Mouse (Mus musculus) kidney, embryonic 15.5 days (tissue): Measurements from ENCODE around the gene Dst. TPM values are rescaled to one million over a fixed set of nuclear protein-coding genes. Genes with fewer than 3 reads are reported as not detected.
A peak's percentile ranks its signal among the peaks of the same experiment; 100 is the strongest.

ENCODE experiments used
- ATAC-seq: fragments of 200-750 bp; cut with Nextera tagmentation; replicated peaks from 2 replicates; pipeline ENCODE4 v1.8.0; 2017; ENCODE audit warnings: moderate TSS enrichment; ENCODE audit not compliant: low FRiP score
- H3K27ac ChIP-seq: fragments of 300-500 bp; sonication (generic); 2 replicates; pipeline ENCODE4 v1.5.1; 2015; ENCODE audit warnings: mild to moderate bottlenecking, inconsistent platforms
- H3K27me3 ChIP-seq: fragments of 300-500 bp; sonication (generic); 2 replicates; pipeline ENCODE4 v1.6.1; 2015; ENCODE audit warnings: inconsistent platforms
- H3K36me3 ChIP-seq: fragments of 300-500 bp; sonication (generic); 2 replicates; pipeline ENCODE4 v1.6.1; 2015; ENCODE audit warnings: inconsistent platforms
- H3K4me1 ChIP-seq: fragments of 300-500 bp; sonication (generic); 2 replicates; pipeline ENCODE4 v1.6.1; 2015; ENCODE audit warnings: inconsistent platforms
- H3K4me2 ChIP-seq: fragments of 300-500 bp; sonication (generic); 2 replicates; pipeline ENCODE4 v1.6.1; 2015; ENCODE audit warnings: moderate library complexity, mild to moderate bottlenecking, inconsistent platforms
- H3K4me3 ChIP-seq: fragments of 300-500 bp; sonication (generic); replicated peaks from 2 replicates; pipeline ENCODE4 v1.5.1; 2015; ENCODE audit warnings: mild to moderate bottlenecking, inconsistent platforms
- H3K9ac ChIP-seq: fragments of 300-500 bp; sonication (generic); 2 replicates; pipeline ENCODE4 v1.6.1; 2015; ENCODE audit warnings: mild to moderate bottlenecking, inconsistent platforms
- H3K9me3 ChIP-seq: fragments of 300-500 bp; sonication (generic); replicated peaks from 2 replicates; pipeline ENCODE4 v1.6.1; 2016; ENCODE audit warnings: inconsistent platforms
- WGBS: fragments of 180-500 bp; shearing (Covaris S2); methylation state at CpG from one replicate; pipeline ENCODE4 v1.1.7; 2015; ENCODE audit warnings: mixed read lengths; 5-methylcytosine and 5-hydroxymethylcytosine counted together
- polyA plus RNA-seq: library from polyadenylated mRNA; unstranded; fragments of >200 nt; fragmentation: Nextera tagmentation; extraction: Ambion mirVana; gene quantifications from 2 replicates; pipeline ENCODE4 v1.2.1, GENCODE M21; 2015

Gene Dst
- polyA plus RNA-seq, 1 experiment from 2014 or later = 27.9 TPM

GRCm38 (mm10) chr1:34192174-34192573 lies 284.1 kb downstream of the Dst start:
- Histone ChIP-seq H3K4me3 (no peak overlapping the region), H3K9ac (no peak overlapping the region), H3K36me3 (peaks cover 77% of the 10 kb centered on the region), H3K4me2 (no peak overlapping the region), H3K27me3 (no peaks in the 10 kb centered on the region), H3K9me3 (no peaks in the 10 kb centered on the region), H3K27ac (no peak overlapping the region), H3K4me1 (no peaks in the 10 kb centered on the region)
- ATAC-seq = no peak
- 82% methylated on average over 17 of the region's 17 CpGs for WGBS

- WGBS = 89% methylated on average over 18 of the region's 18 CpGs
- Histone ChIP-seq H3K36me3 (peaks cover 81% of the 10 kb centered on the region), H3K27me3 (no peaks in the 10 kb centered on the region), H3K4me2 (no peak overlapping the region), H3K9me3 (no peaks in the 10 kb centered on the region), H3K4me1 (no peaks in the 10 kb centered on the region), H3K4me3 (no peak overlapping the region), H3K9ac (no peak overlapping the region), H3K27ac (no peak overlapping the region)
- ATAC-seq = no peak
These were observed 292.8 kb downstream of the Dst start for GRCm38 (mm10) chr1:34200791-34201190.

GRCm38 (mm10) chr1:34201483-34201882 lies 293.5 kb downstream of the Dst start:
- no peaks in the 10 kb centered on the region for H3K27me3 ChIP-seq
- WGBS = 47% methylated on average over 4 of the region's 4 CpGs
- H3K4me2 ChIP-seq = no peak overlapping the region
- no peak for ATAC-seq
- no peaks in the 10 kb centered on the region for H3K9me3 ChIP-seq
- no peak overlapping the region for H3K27ac ChIP-seq
- H3K4me1 ChIP-seq = no peaks in the 10 kb centered on the region
- H3K36me3 ChIP-seq = peaks cover 78% of the 10 kb centered on the region
- H3K4me3 ChIP-seq = no peak overlapping the region
- no peak overlapping the region for H3K9ac ChIP-seq

GRCm38 (mm10) chr1:34211704-34212103 lies 303.7 kb downstream of the Dst start:
- Histone ChIP-seq H3K4me2 (no peak overlapping the region), H3K9me3 (no peaks in the 10 kb centered on the region), H3K36me3 (peaks cover 76% of the 10 kb centered on the region), H3K9ac (no peak overlapping the region), H3K27me3 (no peaks in the 10 kb centered on the region), H3K27ac (no peak overlapping the region), H3K4me1 (no peaks in the 10 kb centered on the region), H3K4me3 (no peak overlapping the region)
- WGBS = 85% methylated on average over 3 of the region's 3 CpGs
- ATAC-seq = no peak

GRCm38 (mm10) chr1:34216456-34216855 lies 308.4 kb downstream of the Dst start:
- no peak overlapping the region for H3K9ac ChIP-seq
- no peak overlapping the region for H3K4me2 ChIP-seq
- 78% methylated on average over 2 of the region's 2 CpGs for WGBS
- H3K36me3 ChIP-seq = peaks cover 77% of the 10 kb centered on the region
- no peaks in the 10 kb centered on the region for H3K4me1 ChIP-seq
- H3K4me3 ChIP-seq = no peak overlapping the region
- no peaks in the 10 kb centered on the region for H3K9me3 ChIP-seq
- no peak for ATAC-seq
- no peak overlapping the region for H3K27ac ChIP-seq
- no peaks in the 10 kb centered on the region for H3K27me3 ChIP-seq

GRCm38 (mm10) chr1:34218323-34218722 lies 310.3 kb downstream of the Dst start:
- Histone ChIP-seq H3K27ac (no peak overlapping the region), H3K9me3 (no peaks in the 10 kb centered on the region), H3K27me3 (no peaks in the 10 kb centered on the region), H3K4me3 (no peak overlapping the region), H3K4me1 (no peaks in the 10 kb centered on the region), H3K4me2 (no peak overlapping the region), H3K9ac (no peak overlapping the region), H3K36me3 (peaks cover 67% of the 10 kb centered on the region)
- 36% methylated on average over 6 of the region's 6 CpGs for WGBS
- ATAC-seq = peak; percentile 88

- Histone ChIP-seq H3K9ac (no peak overlapping the region), H3K27ac (no peak overlapping the region), H3K27me3 (no peaks in the 10 kb centered on the region), H3K4me3 (no peak overlapping the region), H3K4me1 (no peaks in the 10 kb centered on the region), H3K36me3 (peaks cover 66% of the 10 kb centered on the region), H3K4me2 (no peak overlapping the region), H3K9me3 (no peaks in the 10 kb centered on the region)
- 83% methylated on average over 9 of the region's 9 CpGs for WGBS
- ATAC-seq = no peak
These were observed 310.8 kb downstream of the Dst start for GRCm38 (mm10) chr1:34218801-34219200.

- Histone ChIP-seq H3K4me2 (no peak overlapping the region), H3K4me1 (no peaks in the 10 kb centered on the region), H3K36me3 (peaks cover 67% of the 10 kb centered on the region), H3K9me3 (no peaks in the 10 kb centered on the region), H3K4me3 (no peak overlapping the region), H3K9ac (no peak overlapping the region), H3K27me3 (no peaks in the 10 kb centered on the region), H3K27ac (no peak overlapping the region)
- no peak for ATAC-seq
- WGBS = 90% methylated on average over 11 of the region's 11 CpGs
These were observed 312.1 kb downstream of the Dst start for GRCm38 (mm10) chr1:34220094-34220601.

GRCm38 (mm10) chr1:34223866-34224265 lies 315.8 kb downstream of the Dst start:
- no peak overlapping the region for H3K27ac ChIP-seq
- no peaks in the 10 kb centered on the region for H3K4me1 ChIP-seq
- no peak overlapping the region for H3K4me3 ChIP-seq
- no peaks in the 10 kb centered on the region for H3K9me3 ChIP-seq
- WGBS = 93% methylated on average over 11 of the region's 11 CpGs
- ATAC-seq = no peak
- H3K27me3 ChIP-seq = no peaks in the 10 kb centered on the region
- no peak overlapping the region for H3K9ac ChIP-seq
- H3K4me2 ChIP-seq = no peak overlapping the region
- H3K36me3 ChIP-seq = peaks cover 70% of the 10 kb centered on the region

GRCm38 (mm10) chr1:34227676-34228075 lies 319.7 kb downstream of the Dst start:
- Histone ChIP-seq H3K4me3 (no peak overlapping the region), H3K4me1 (no peaks in the 10 kb centered on the region), H3K9me3 (no peaks in the 10 kb centered on the region), H3K27ac (no peak overlapping the region), H3K9ac (no peak overlapping the region), H3K4me2 (no peak overlapping the region), H3K27me3 (no peaks in the 10 kb centered on the region), H3K36me3 (peaks cover 55% of the 10 kb centered on the region)
- WGBS = 69% methylated on average over 8 of the region's 8 CpGs
- no peak for ATAC-seq

- Histone ChIP-seq H3K4me1 (peaks cover 8% of the 10 kb centered on the region), H3K4me3 (no peak overlapping the region), H3K9me3 (no peaks in the 10 kb centered on the region), H3K36me3 (peaks cover 32% of the 10 kb centered on the region), H3K27me3 (no peaks in the 10 kb centered on the region), H3K27ac (no peak overlapping the region), H3K9ac (no peak overlapping the region), H3K4me2 (no peak overlapping the region)
- 0 out of 2 replicates have a peak, but pooled peaks have one; percentile 36 for ATAC-seq
- WGBS = 70% methylated on average over 2 of the region's 2 CpGs
These were observed 323.0 kb downstream of the Dst start for GRCm38 (mm10) chr1:34231041-34231440.

- Histone ChIP-seq H3K36me3 (0 out of 2 replicates have a peak, but pooled peaks cover 3% of the 10 kb centered on the region), H3K4me1 (peaks cover 33% of the 10 kb centered on the region), H3K27me3 (no peaks in the 10 kb centered on the region), H3K27ac (peak overlapping the region; percentile 71), H3K9me3 (no peaks in the 10 kb centered on the region), H3K9ac (peak overlapping the region; percentile 59), H3K4me2 (peak overlapping the region; percentile 85), H3K4me3 (peak overlapping the region; percentile 55)
- WGBS = under 1% methylated on average over 28 of the region's 28 CpGs
- peak; percentile 94 for ATAC-seq
These were observed 328.3 kb downstream of the Dst start for GRCm38 (mm10) chr1:34236254-34236723.

- no peak for ATAC-seq
- no peaks in the 10 kb centered on the region for H3K27me3 ChIP-seq
- 25% methylated on average over 14 of the region's 14 CpGs for WGBS
- H3K4me3 ChIP-seq = peak overlapping the region; percentile 55
- no peaks in the 10 kb centered on the region for H3K9me3 ChIP-seq
- peaks cover 33% of the 10 kb centered on the region for H3K4me1 ChIP-seq
- H3K27ac ChIP-seq = peak overlapping the region; percentile 5; the same call in 1 of the 2 replicates
- H3K36me3 ChIP-seq = peaks cover 1% of the 10 kb centered on the region; the same call in 1 of the 2 replicates
- H3K9ac ChIP-seq = 0 out of 2 replicates have a peak overlapping the region, but pooled peaks have one; percentile 59
- peak overlapping the region; percentile 85 for H3K4me2 ChIP-seq
These were observed 329.2 kb downstream of the Dst start for GRCm38 (mm10) chr1:34237211-34237610.
